Comparison of ENCODE assay signal across 23 mouse cellular contexts in the genomic region with DNA sequence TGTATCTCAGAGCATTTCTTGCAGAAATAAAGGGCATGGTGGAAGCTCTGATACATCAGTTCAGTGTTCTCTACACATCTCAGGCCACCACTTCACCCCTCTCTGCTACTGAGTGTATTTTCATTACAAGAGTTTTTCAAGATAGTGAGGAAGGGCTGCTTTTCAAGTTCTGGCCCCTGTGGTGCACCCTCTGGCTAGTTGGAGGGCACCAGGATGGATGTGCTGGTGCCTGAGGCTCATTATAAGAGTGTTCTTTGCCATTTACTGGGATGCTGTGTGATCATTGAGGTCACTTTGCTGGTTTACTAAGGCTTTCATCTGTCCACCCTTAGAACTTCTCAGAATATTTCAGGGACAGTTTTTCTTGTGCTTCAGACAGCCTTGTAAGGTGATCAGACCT. TPM values are rescaled to one million over a fixed set of nuclear protein-coding genes. Genes with fewer than 3 reads are reported as not detected.
A peak's percentile ranks its signal among the peaks of the same experiment; 100 is the strongest.
DNase-seq lines count a peak whose midpoint lies in the region; ATAC-seq and TF ChIP-seq lines count a peak whose summit lies in the region.
"Had no signal": no experiment of that assay in that cellular context is flagged by ENCODE, and none has a peak within 500 bp of the region (broad histone marks: within the 10 kb centered on the region; RNA-seq: fewer than 3 reads in every experiment).

No protein-coding gene starts in this region.

- no peak for ATAC-seq in heart, embryonic 11.5 days (replicated peaks; ENCODE audit: insufficient number of reproducible peaks, low FRiP score, low TSS enrichment)
- no peak for ATAC-seq in heart, embryonic 12.5 days (ENCODE audit: insufficient number of reproducible peaks, low FRiP score)
- no peak for ATAC-seq in midbrain, embryonic 12.5 days (ENCODE audit: low FRiP score, low read depth)
- ATAC-seq: activated CD4-positive, CD25-positive, alpha-beta regulatory T cell, adult 4 months; intestine, embryonic 15.5 days; liver, postnatal 0 days had no signal

- peak in 1 of 2 experiments; percentile 36 for DNase-seq in cerebellum, adult 2 months
- no peak for DNase-seq in cerebellum, adult 8-10 months
- no peak for DNase-seq in midbrain, embryonic 10.5 days (ENCODE audit: low spot score)
- DNase-seq in kidney, adult 2 months, result no peak
- DNase-seq: adrenal gland, postnatal 10 days; gastrocnemius, postnatal 10 days; heart, postnatal 36 days; kidney, adult 9 months; kidney, postnatal 14 days; liver, postnatal 0 days; lung, postnatal 10 days; thymus, adult 18-20 months; thymus, postnatal 36 days had no signal

- peaks cover 45% of the 10 kb centered on the region for H3K4me1 ChIP-seq in cerebellum, adult 2 months (ENCODE audit: control insufficient read depth, insufficient read depth, low read length)
- H3K4me1 ChIP-seq in heart, embryonic 11.5 days (ENCODE audit: control insufficient read depth, insufficient read depth, low read length), result peaks cover 15% of the 10 kb centered on the region
- H3K4me1 ChIP-seq in heart, embryonic 12.5 days (replicated peaks), result peaks cover 26% of the 10 kb centered on the region
- H3K4me1 ChIP-seq in midbrain, embryonic 12.5 days, result peaks cover 15% of the 10 kb centered on the region
- H3K4me1 ChIP-seq in midbrain, embryonic 10.5 days, result peaks cover 18% of the 10 kb centered on the region
- peaks cover 5% of the 10 kb centered on the region; the same call in 1 of the 2 replicates for H3K4me1 ChIP-seq in kidney, adult 2 months (ENCODE audit: control insufficient read depth, insufficient read depth, low read length)
- H3K4me1 ChIP-seq: embryonic facial prominence, embryonic 15.5 days; intestine, embryonic 15.5 days; limb, embryonic 12.5 days had no signal

- H3K27me3 ChIP-seq in cerebellum, adult 2 months (ENCODE audit: control insufficient read depth, insufficient read depth, low read length), result no peaks in the 10 kb centered on the region
- H3K27me3 ChIP-seq in heart, embryonic 11.5 days (ENCODE audit: control insufficient read depth, insufficient read depth, low read length), result no peaks in the 10 kb centered on the region
- no peaks in the 10 kb centered on the region for H3K27me3 ChIP-seq in heart, embryonic 12.5 days (replicated peaks)
- H3K27me3 ChIP-seq in midbrain, embryonic 12.5 days, result no peaks in the 10 kb centered on the region
- H3K27me3 ChIP-seq in midbrain, embryonic 10.5 days (ENCODE audit: low read depth, poor library complexity, severe bottlenecking), result no peaks in the 10 kb centered on the region
- H3K27me3 ChIP-seq in kidney, adult 2 months (replicated peaks; ENCODE audit: control insufficient read depth, insufficient read depth, low read length), result no peaks in the 10 kb centered on the region
- H3K27me3 ChIP-seq: embryonic facial prominence, embryonic 15.5 days; heart, embryonic 15.5 days; intestine, embryonic 15.5 days; limb, embryonic 12.5 days had no signal

- H3K9me3 ChIP-seq in heart, embryonic 11.5 days (replicated peaks; ENCODE audit: control insufficient read depth, low read length), result no peaks in the 10 kb centered on the region
- no peaks in the 10 kb centered on the region for H3K9me3 ChIP-seq in heart, embryonic 12.5 days (replicated peaks)
- H3K9me3 ChIP-seq in midbrain, embryonic 12.5 days, result no peaks in the 10 kb centered on the region
- no peaks in the 10 kb centered on the region for H3K9me3 ChIP-seq in midbrain, embryonic 10.5 days (replicated peaks)
- H3K9me3 ChIP-seq: embryonic facial prominence, embryonic 15.5 days; heart, embryonic 15.5 days; intestine, embryonic 15.5 days; limb, embryonic 12.5 days had no signal

- H3K9ac ChIP-seq in heart, embryonic 11.5 days (ENCODE audit: low read depth, low read length), result 0 out of 2 replicates have a peak overlapping the region, but pooled peaks have one; percentile 3
- H3K9ac ChIP-seq in heart, embryonic 12.5 days, result no peak overlapping the region
- no peak overlapping the region for H3K9ac ChIP-seq in midbrain, embryonic 12.5 days (replicated peaks)
- H3K9ac ChIP-seq: embryonic facial prominence, embryonic 15.5 days; heart, embryonic 15.5 days; intestine, embryonic 15.5 days; limb, embryonic 12.5 days; liver, postnatal 0 days had no signal

- no peak for TF ChIP-seq POLR2A in cerebellum, adult 2 months (IDR thresholded peaks at IDR 0.05; ENCODE audit: borderline replicate concordance, insufficient read depth, low read length)
- TF ChIP-seq POLR2A in kidney, adult 2 months (IDR thresholded peaks at IDR 0.05; ENCODE audit: low read depth, low read length), result no peak

- no peak overlapping the region for H3K4me2 ChIP-seq in heart, embryonic 11.5 days
- H3K4me2 ChIP-seq in heart, embryonic 12.5 days, result no peak overlapping the region
- no peak overlapping the region for H3K4me2 ChIP-seq in midbrain, embryonic 12.5 days (replicated peaks)
- H3K4me2 ChIP-seq: embryonic facial prominence, embryonic 15.5 days; heart, embryonic 15.5 days; intestine, embryonic 15.5 days; limb, embryonic 12.5 days; liver, embryonic 11.5 days had no signal

- H3K27ac ChIP-seq in cerebellum, adult 2 months (ENCODE audit: insufficient read depth, low read length), result peak overlapping the region; percentile 91
- no peak overlapping the region for H3K27ac ChIP-seq in heart, embryonic 11.5 days (ENCODE audit: low read depth, low read length)
- no peak overlapping the region for H3K27ac ChIP-seq in heart, embryonic 12.5 days (ENCODE audit: poor library complexity, severe bottlenecking)
- H3K27ac ChIP-seq in midbrain, embryonic 12.5 days (replicated peaks), result peak overlapping the region; percentile 35; the same call in 1 of the 2 replicates
- no peak overlapping the region; the same call in 1 of the 2 replicates for H3K27ac ChIP-seq in midbrain, embryonic 10.5 days (replicated peaks)
- no peak overlapping the region for H3K27ac ChIP-seq in kidney, adult 2 months (ENCODE audit: insufficient read depth, low read depth, low read length)
- H3K27ac ChIP-seq: embryonic facial prominence, embryonic 15.5 days; heart, embryonic 15.5 days; intestine, embryonic 15.5 days; layer of hippocampus, adult 2 months; limb, embryonic 12.5 days had no signal

- no peaks in the 10 kb centered on the region; the same call in 1 of the 2 replicates for H3K36me3 ChIP-seq in heart, embryonic 11.5 days (ENCODE audit: control insufficient read depth, insufficient read depth, low read length)
- peaks cover 12% of the 10 kb centered on the region for H3K36me3 ChIP-seq in heart, embryonic 12.5 days
- H3K36me3 ChIP-seq in midbrain, embryonic 12.5 days, result peaks cover 69% of the 10 kb centered on the region
- peaks cover 90% of the 10 kb centered on the region for H3K36me3 ChIP-seq in midbrain, embryonic 10.5 days
- H3K36me3 ChIP-seq in kidney, adult 2 months (ENCODE audit: control insufficient read depth, insufficient read depth, low read length), result peaks cover 2% of the 10 kb centered on the region

- no peak overlapping the region for H3K4me3 ChIP-seq in cerebellum, adult 2 months (replicated peaks; ENCODE audit: insufficient read depth, low read depth, low read length)
- no peak overlapping the region for H3K4me3 ChIP-seq in heart, embryonic 11.5 days (ENCODE audit: low read depth, low read length)
- H3K4me3 ChIP-seq in heart, embryonic 12.5 days, result no peak overlapping the region
- no peak overlapping the region for H3K4me3 ChIP-seq in midbrain, embryonic 12.5 days
- H3K4me3 ChIP-seq in midbrain, embryonic 10.5 days, result no peak overlapping the region
- H3K4me3 ChIP-seq in kidney, adult 2 months (ENCODE audit: insufficient read depth, low read depth, low read length), result no peak overlapping the region
- H3K4me3 ChIP-seq: embryonic facial prominence, embryonic 15.5 days; heart, embryonic 15.5 days; intestine, embryonic 15.5 days; layer of hippocampus, adult 2 months; limb, embryonic 12.5 days had no signal

- TF ChIP-seq CTCF in cerebellum, adult 2 months (IDR thresholded peaks at IDR 0.05; ENCODE audit: borderline replicate concordance, insufficient read depth, low read depth, low read length), result no peak
- no peak for TF ChIP-seq CTCF in kidney, adult 2 months (conservative IDR thresholded peaks at IDR 0.05; ENCODE audit: insufficient read depth, insufficient read length, low read depth, low read length)

RNA-seq across cellular contexts. Expression of gene Tbc1d9b, which starts 39.5 kb away (rescaled TPM):
- polyA plus RNA-seq in cerebellum, adult 2 months (2012; rRNA removed), result 118 and 124 TPM in 2 replicates
- polyA plus RNA-seq in heart, embryonic 11.5 days (2014; fragmentation: Nextera tagmentation; extraction: Ambion mirVana), result 20.7 and 27.3 TPM in 2 replicates
- polyA plus RNA-seq in heart, embryonic 12.5 days (2016; fragmentation: Nextera tagmentation; extraction: Ambion mirVana), result 35.5 and 35.9 TPM in 2 replicates
- polyA plus RNA-seq in midbrain, embryonic 12.5 days (2016; fragmentation: Nextera tagmentation; extraction: Ambion mirVana), result 41.1 and 45.2 TPM in 2 replicates
- 33.6 and 39.8 TPM in 2 replicates for polyA plus RNA-seq in midbrain, embryonic 10.5 days (2016; fragmentation: Nextera tagmentation; extraction: Ambion mirVana)
- polyA plus RNA-seq in kidney, adult 2 months (2012; rRNA removed), result 52.2 and 60.9 TPM in 2 replicates

Comparison
In these comparisons a context has a peak if more than half of its experiments do, and no peak if none do; other contexts are left out.
1. H3K27ac ChIP-seq: peak in cerebellum, adult 2 months (single experiment) and midbrain, embryonic 12.5 days (single experiment); none in heart, embryonic 11.5 days (single experiment), heart, embryonic 12.5 days (single experiment), midbrain, embryonic 10.5 days (single experiment) and kidney, adult 2 months (single experiment).